Mouse (Mus musculus) adrenal gland (tissue): ENCODE measurements around the gene Eral1.

ENCODE experiments used
- intact Hi-C: fragments of 180-260 bp; cut with DNase I; formaldehyde crosslinking; loops from one replicate; pipeline ENCODE4 v1.15.1; 2025
- microRNA-seq, 2 experiments: library from miRNA; unstranded; fragments of <30 nt; microRNA quantifications; one replicate each; pipeline ENCODE4; 2019

Gene Eral1

DNA sequence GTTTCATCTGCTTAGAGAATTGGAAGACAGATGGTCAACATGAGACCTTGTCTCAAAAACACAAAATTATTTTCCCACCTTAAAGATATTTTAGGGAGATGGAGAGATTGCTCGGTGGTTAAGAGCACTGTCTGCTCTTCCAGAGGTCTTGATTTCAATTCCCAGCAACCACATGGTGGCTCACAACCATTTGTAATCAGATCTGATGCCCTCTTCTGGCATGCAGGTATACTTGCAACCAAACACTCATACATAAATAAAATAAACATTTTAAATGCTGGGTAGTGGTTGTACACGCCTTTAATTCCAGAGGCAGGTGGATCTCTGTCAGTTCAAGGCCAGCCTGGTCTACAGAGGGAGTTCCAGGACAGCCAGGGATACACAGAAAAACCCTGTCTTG, 39.3 kb downstream of the Eral1 start:
- intact Hi-C loops = no loop called here

GRCm38 (mm10) chr11:78037831-78038752, 42.1 kb downstream of the Eral1 start, which contains the start of gene Flot2:
TSS of gene Flot2 (plus strand) at chr11:78037931.
- intact Hi-C loops = loop anchor here (5.0 kb wide), 1 partner anchor 51 kb away; no protein-coding TSS in a partner anchor

DNA sequence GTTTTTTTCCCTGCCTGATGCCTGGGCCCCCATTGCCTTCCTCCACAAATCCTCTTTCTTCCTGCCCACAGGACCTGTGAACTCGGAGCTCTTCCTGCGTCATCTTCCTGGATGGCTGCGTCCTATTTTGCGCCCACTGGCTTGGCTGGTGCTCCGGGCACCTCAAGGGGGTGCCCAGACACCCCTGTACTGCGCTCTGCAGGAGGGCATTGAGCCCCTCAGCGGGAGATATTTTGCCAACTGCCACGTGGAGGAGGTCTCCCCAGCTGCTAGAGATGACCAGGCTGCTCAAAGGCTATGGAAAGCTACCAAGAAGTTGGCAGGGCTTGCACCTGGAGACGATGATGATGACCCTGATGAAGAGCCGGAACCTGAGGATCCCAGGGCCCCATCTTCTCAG, 43.4 kb downstream of the Eral1 start:
- intact Hi-C loops = loop anchor here (5.0 kb wide), 1 partner anchor 49 kb away; no protein-coding TSS in a partner anchor

- intact Hi-C loops = no loop called here
Measured at GRCm38 (mm10) chr11:78033931-78034617, 46.1 kb downstream of the Eral1 start.

DNA sequence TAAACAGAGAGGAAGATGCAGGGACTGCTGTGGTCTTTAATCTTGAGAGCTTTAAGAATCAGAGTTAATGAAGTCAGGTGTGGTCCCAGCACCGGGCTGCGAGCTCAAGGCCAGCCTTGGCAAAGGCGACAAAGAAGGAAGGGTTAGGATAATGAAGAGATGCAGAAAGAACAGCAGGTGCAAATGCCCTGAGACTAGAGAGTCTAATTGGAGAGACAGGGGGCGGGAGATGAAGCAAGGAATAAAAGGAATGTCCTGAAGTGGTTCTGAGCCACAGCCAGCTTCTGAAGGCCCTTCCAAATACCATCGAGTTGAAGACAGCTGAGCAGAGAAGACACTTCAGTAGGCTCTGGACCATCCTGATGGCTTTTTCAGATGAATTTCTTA, 47.4 kb downstream of the Eral1 start:
- intact Hi-C loops = no loop called here

- intact Hi-C loops = no loop called here
Measured at GRCm38 (mm10) chr11:78031947-78032808, 48.0 kb downstream of the Eral1 start, which contains the start of gene Dhrs13. TSS of gene Dhrs13 (plus strand) at chr11:78032280.

DNA sequence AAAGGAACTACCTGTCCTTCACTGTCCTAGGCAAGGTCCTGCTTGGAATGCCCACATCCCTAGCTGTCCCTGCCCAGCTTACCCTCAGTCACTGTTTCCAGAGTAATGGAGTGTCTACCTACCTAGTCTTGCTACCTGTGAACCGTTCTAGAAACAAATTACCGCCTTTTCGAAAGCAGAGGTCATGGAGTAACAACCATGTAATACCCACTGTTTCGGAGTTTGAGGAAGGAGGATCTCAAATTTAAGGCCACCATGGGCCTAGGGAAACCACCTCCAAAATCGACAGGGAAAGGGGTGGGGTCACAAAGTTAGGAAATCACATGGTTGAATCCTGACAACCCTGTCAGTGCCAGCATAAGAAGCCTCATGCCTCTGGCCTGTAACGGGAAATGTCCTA, 48.8 kb downstream of the Eral1 start:
- intact Hi-C loops = no loop called here

- intact Hi-C loops = no loop called here
Measured at GRCm38 (mm10) chr11:78030600-78030999, 49.6 kb downstream of the Eral1 start.

- intact Hi-C loops = no loop called here
Measured at GRCm38 (mm10) chr11:78029240-78029639, 50.9 kb downstream of the Eral1 start.

GRCm38 (mm10) chr11:78023607-78024006, 56.6 kb downstream of the Eral1 start:
- intact Hi-C loops = no loop called here

Small RNA genes within 50 kb of the gene (microRNA-seq; reads per million reads assigned to microRNA genes)
- gene Mir144 = 23.8 to 320 reads per million in 2 experiments
- 0 reads per million in 2 experiments for gene Mir451a
- gene Mir451b = 0 reads per million in 2 experiments
